Comparison of ENCODE assay signal across 8 mouse cellular contexts in genomic region chr17:21845545-21846321, GRCm38 (mm10). TPM values are rescaled to one million over a fixed set of nuclear protein-coding genes. Genes with fewer than 3 reads are reported as not detected.
DNase-seq lines count a peak whose midpoint lies in the region; ATAC-seq and TF ChIP-seq lines count a peak whose summit lies in the region.

Zfp820 (minus strand) TSS chr17:21845772.

- intact Hi-C loops in heart, postnatal 10 days (cut with DNase I) = loop anchor here (10.0 kb wide), 1 partner anchor 119 kb away; the partner anchor contains the start of genes Zfp942 and Zfp943

- peak within 1 kb of the TSS; percentile 50 for H3K4me2 ChIP-seq in forebrain, embryonic 15.5 days (replicated peaks)

- no peak for TF ChIP-seq POLR2A in olfactory bulb, adult 2 months (IDR thresholded peaks at IDR 0.05; ENCODE audit: insufficient read depth, low read depth, low read length)

- peak within 1 kb of the TSS; percentile 55 for H3K4me3 ChIP-seq in forebrain, embryonic 15.5 days
- peak within 1 kb of the TSS; percentile 90 for H3K4me3 ChIP-seq in olfactory bulb, adult 2 months (ENCODE audit: insufficient read depth, low read depth, low read length)

- DNase-seq in CD4-positive, CD25-positive, alpha-beta regulatory T cell, adult 2 months (ENCODE audit: low read depth, low spot score) = peak; percentile 34
- DNase-seq in adrenal gland, postnatal 4 days (ENCODE audit: low spot score in 2 of 2) = peak; percentile 36 to 41
- peak; percentile 82 for DNase-seq in heart, postnatal 10 days
- peak; percentile 66 to 79 for DNase-seq in kidney, postnatal 4 days
- peak; percentile 67 to 74 for DNase-seq in lung, adult 18-20 months
- DNase-seq in thymus, postnatal 25 days = peak; percentile 57

- no peaks in the 10 kb centered on the region for H3K36me3 ChIP-seq in forebrain, embryonic 15.5 days

- peak; percentile 100 for ATAC-seq in forebrain, embryonic 15.5 days (replicated peaks)

- H3K27me3 ChIP-seq in forebrain, embryonic 15.5 days = no peaks in the 10 kb centered on the region

- WGBS in forebrain, embryonic 15.5 days = 4% methylated on average over 22 of the region's 22 CpGs
- 3% methylated on average over 22 of the region's 22 CpGs for WGBS in olfactory bulb, adult 2 months

- peak within 1 kb of the TSS; percentile 48 for H3K9ac ChIP-seq in forebrain, embryonic 15.5 days (replicated peaks)

- TF ChIP-seq CTCF in olfactory bulb, adult 2 months (IDR thresholded peaks at IDR 0.05; ENCODE audit: insufficient read depth, low read depth, low read length) = no peak

- peaks cover 8% of the 10 kb centered on the region; the same call in 1 of the 2 replicates for H3K4me1 ChIP-seq in forebrain, embryonic 15.5 days
- H3K4me1 ChIP-seq in olfactory bulb, adult 2 months (ENCODE audit: control insufficient read depth, insufficient read depth, low read length) = no peaks in the 10 kb centered on the region

- H3K9me3 ChIP-seq in forebrain, embryonic 15.5 days = no peaks in the 10 kb centered on the region

- H3K27ac ChIP-seq in forebrain, embryonic 15.5 days (replicated peaks) = no peak within 1 kb of the TSS; the same call in 1 of the 2 replicates
- H3K27ac ChIP-seq in olfactory bulb, adult 2 months (ENCODE audit: insufficient read depth, low read depth, low read length) = no peak within 1 kb of the TSS

RNA-seq across cellular contexts. Expression of gene Zfp820, which starts in this region (rescaled TPM):
- total RNA-seq in adrenal gland, postnatal 4 days (2021) = 1 to 10 TPM; 7.6 to 8.4 TPM
- 3.0 and 3.1 TPM in 2 replicates for polyA plus RNA-seq in forebrain, embryonic 15.5 days (2015; fragmentation: Nextera tagmentation; extraction: Ambion mirVana)
- 1 to 10 TPM; 2.3 to 3.2 TPM for total RNA-seq in heart, postnatal 10 days (2021)
- not detected in 2 replicates for polyA plus RNA-seq in olfactory bulb, adult 2 months (2012; ENCODE audit: insufficient read depth, insufficient read length, low replicate concordance, missing spikeins)
